Mouse (Mus musculus) lung, postnatal 0 days (tissue): ENCODE measurements around the gene Crip2.

Experiments
- CTCF ChIP-seq: IDR thresholded peaks from 2 replicates; pipeline ENCODE4 v1.5.1; 2016; ENCODE audit warnings: antibody characterized with exemption, mild to moderate bottlenecking
- EP300 ChIP-seq: IDR thresholded peaks from 2 replicates; pipeline ENCODE4 v1.6.1; 2016; ENCODE audit warnings: antibody characterized with exemption, mild to moderate bottlenecking, control low read depth

DNA sequence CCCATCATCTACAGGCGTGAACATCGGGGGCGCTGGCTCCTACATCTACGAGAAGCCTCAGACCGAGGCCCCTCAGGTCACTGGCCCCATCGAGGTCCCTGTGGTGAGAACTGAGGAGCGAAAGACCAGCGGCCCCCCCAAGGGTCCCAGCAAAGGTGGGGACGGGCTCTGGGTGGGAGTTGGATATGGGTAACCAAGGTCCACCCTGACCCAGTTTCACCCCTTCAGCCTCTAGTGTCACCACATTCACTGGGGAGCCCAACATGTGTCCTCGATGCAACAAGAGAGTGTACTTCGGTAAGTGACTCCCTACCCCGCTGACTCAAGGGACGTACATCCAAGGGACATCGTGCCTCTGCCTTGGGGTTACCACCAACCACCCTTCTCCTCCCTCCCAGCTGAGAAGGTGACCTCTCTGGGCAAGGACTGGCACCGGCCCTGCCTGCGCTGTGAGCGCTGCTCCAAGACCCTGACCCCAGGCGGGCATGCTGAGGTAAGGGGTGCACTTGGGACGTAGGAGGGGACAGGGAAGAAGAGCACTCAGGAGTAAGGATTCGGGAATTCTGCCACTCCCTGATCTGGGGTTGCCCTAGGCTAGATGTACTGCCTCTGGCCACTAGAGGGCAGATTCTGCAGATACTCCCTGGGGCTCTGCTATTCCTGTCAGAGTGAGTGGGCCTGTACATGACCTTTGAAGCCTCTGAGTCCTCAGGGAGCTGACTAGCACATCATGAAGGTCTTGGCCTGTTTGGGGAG lies 4.1 kb downstream of the Crip2 start:
- TF ChIP-seq EP300 = 0 out of 2 replicates have a peak, but pooled peaks have one; percentile 23
- peak; percentile 84 for TF ChIP-seq CTCF
